Mouse (Mus musculus): Measurements from ENCODE around the gene Prps1. TPM values are rescaled to one million over a fixed set of nuclear protein-coding genes. Genes with fewer than 3 reads are reported as not detected.
"Not testable (repeated sequence)": the region's sequence is repeated elsewhere in the genome, so short reads cannot be mapped to it uniquely, and the experiment has no call there.

The Prps1 gene
- polyA plus RNA-seq, 1 experiment from 2014 or later, result 60.7 TPM

DNA sequence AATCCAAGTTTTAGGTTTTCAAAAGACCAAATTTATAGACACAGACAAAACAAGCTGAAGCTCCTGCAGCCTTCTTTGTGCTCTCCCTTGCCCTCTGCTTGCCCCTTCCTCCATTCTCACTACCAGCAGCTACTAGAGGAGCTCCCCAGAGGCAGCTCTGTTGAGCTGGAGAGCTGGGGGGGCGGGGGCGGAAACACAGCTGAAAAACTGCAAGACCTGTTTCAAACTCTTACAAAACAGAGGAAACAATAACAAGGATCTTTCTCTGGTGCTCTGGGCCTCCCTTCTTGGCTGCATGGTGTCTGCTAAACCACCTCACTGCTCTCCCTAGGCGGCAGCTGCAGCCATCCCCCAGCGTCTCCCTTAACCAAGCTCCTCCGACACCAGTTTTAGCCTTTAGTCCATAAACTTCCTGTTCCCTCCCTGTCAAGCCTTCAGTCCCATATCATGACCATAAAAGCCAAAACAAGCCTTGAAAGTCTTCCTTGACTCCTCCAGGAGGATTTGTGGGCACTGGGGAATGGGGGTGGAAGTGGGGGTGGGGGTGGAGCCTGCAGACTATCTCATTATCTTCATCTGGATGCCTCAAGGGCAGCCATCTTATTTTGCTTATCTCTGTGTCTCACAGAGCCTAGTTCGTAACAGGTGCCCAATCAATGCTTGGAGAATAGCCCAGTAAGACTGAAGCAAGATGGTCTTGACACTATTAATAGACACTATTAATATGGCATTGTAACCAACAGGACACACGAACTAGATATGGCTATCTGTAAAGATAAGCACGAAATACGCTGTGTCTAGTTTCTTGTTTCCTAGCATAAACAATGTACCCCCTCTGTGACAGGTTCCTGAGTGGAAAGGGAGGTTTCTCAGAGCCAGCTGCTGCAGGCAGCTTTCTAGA, 45.2 kb downstream of the Prps1 start:
- Histone ChIP-seq H3K36me3 (no peaks in the 10 kb centered on the region), H3K27ac (no peak overlapping the region), H3K9ac (no peak overlapping the region), H3K9me3 (no peaks in the 10 kb centered on the region), H3K4me1 (no peaks in the 10 kb centered on the region), H3K4me3 (no peak overlapping the region), H3K4me2 (replicated peaks) (no peak overlapping the region), H3K27me3 (peaks cover 3% of the 10 kb centered on the region; the same call in 1 of the 2 replicates)
- 62% methylated on average over 9 of the region's 9 CpGs for WGBS
- ATAC-seq (ENCODE audit: insufficient number of reproducible peaks, insufficient read depth, low FRiP score, low TSS enrichment), result no peak

DNA sequence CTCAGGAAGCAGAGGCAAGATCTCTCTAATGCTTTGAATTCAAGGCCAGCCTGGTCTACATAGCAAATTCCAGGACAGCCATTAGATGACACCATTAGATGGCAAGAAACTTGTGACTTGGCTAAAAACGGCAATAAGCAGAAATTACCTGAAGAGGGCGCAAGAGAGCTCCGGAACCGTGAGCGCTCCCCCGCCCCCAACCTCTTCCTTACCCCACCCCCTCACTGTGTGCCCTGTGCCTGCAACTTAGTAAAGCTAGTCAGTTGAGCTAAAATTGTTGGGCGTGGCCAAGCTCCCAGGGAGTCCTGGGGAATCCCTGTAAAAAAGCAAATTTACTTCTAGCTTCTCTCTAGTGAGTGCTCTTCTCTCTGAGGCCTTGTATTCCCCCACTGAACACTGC, 47.5 kb downstream of the Prps1 start:
- H3K4me1 ChIP-seq, result no peaks in the 10 kb centered on the region
- H3K27me3 ChIP-seq, result peaks cover 6% of the 10 kb centered on the region; the same call in 1 of the 2 replicates
- H3K9ac ChIP-seq, result no peak overlapping the region
- ATAC-seq (ENCODE audit: insufficient number of reproducible peaks, insufficient read depth, low FRiP score, low TSS enrichment), result 0 out of 2 replicates have a peak, but pooled peaks have one; percentile 28
- whole genome bisulfite sequencing, result 11% methylated on average over 7 of the region's 7 CpGs
- no peak overlapping the region for H3K4me3 ChIP-seq
- H3K27ac ChIP-seq, result no peak overlapping the region
- no peak overlapping the region for H3K4me2 ChIP-seq (replicated peaks)
- H3K9me3 ChIP-seq, result no peaks in the 10 kb centered on the region
- H3K36me3 ChIP-seq, result no peaks in the 10 kb centered on the region

DNA sequence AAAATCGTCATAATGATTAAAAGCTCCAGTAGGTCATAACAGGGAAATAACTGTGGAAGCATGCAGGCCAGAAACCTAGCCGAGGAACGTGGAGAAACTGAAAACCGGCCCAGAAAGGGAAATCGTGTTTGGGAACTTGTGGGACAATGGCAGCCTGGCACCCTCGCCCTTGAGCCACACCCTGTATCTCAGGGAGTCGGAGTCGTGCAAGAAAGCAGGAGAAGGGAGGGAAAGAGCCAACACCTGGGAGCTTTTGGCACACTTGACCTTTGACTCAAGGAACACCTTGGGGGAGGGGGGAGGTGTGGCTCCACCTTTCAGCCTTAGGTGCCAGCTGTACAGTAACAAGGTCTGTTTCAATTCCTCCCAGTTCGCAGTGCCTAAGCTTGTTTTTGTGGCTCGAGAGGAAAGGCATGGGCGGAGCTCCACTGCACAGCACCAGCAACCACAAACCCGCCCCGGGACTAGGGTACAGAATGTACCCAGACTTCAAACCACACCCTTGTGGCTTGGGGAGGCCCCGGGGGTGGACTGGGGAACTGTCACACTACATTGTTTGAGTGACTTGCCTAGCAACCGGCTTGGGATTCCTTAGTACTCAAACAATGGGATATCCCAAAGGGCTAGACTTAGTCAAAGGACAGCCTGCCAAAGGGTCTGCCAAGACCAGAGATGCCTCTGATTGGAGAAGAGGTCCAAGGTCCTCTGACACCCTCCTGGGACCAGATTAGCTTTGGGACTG, 49.3 kb downstream of the Prps1 start:
- no peaks in the 10 kb centered on the region for H3K4me1 ChIP-seq
- 0 out of 2 replicates have a peak, but pooled peaks have one; percentile 22 for ATAC-seq (ENCODE audit: insufficient number of reproducible peaks, insufficient read depth, low FRiP score, low TSS enrichment)
- no peaks in the 10 kb centered on the region for H3K36me3 ChIP-seq
- no peak overlapping the region for H3K27ac ChIP-seq
- H3K4me3 ChIP-seq, result no peak overlapping the region
- WGBS, result 56% methylated on average over 15 of the region's 15 CpGs
- H3K27me3 ChIP-seq, result peaks cover 6% of the 10 kb centered on the region; the same call in 1 of the 2 replicates
- H3K9ac ChIP-seq, result no peak overlapping the region
- no peaks in the 10 kb centered on the region for H3K9me3 ChIP-seq
- no peak overlapping the region for H3K4me2 ChIP-seq (replicated peaks)

DNA sequence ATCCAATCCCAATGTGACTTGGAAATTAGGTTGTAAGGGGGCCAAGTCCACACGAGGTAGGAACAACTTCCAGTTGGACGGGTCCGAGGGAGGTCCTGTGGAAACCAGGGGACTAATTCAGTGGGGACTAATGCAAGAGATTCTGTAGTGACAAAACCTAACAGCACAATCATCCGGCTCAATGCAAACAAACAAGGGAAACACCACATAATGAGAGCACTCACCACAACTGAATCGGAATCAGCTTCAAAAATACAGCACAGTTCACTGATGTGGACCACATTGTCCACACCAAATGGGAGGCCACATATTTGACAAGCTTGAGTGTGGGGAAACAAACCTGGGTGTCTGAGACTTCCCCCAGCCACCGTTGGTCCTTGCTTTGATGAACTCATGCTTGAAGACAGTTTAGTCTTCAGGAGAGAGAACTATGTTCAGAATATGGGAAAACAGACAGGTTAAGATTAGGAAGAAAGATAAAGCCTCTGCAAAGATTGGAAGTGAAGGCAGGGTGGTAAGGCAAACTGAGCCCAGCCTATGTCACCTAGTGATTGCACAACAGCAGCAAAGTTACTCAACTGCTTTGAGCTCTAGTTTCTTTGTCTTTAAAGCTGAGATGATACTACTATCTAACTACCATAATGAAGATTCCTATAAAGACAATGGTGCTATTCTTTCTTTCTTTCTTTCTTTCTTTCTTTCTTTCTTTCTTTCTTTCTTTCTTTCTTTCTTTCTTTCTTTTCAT, 50.2 kb downstream of the Prps1 start:
- H3K27me3 ChIP-seq, result peaks cover 9% of the 10 kb centered on the region; the same call in 1 of the 2 replicates
- H3K4me3 ChIP-seq, result no peak overlapping the region
- H3K4me1 ChIP-seq, result no peaks in the 10 kb centered on the region
- no peak overlapping the region for H3K4me2 ChIP-seq (replicated peaks)
- H3K9me3 ChIP-seq, result no peaks in the 10 kb centered on the region
- no peak overlapping the region for H3K27ac ChIP-seq
- H3K36me3 ChIP-seq, result no peaks in the 10 kb centered on the region
- H3K9ac ChIP-seq, result no peak overlapping the region
- WGBS, result 73% methylated on average over 6 of the region's 6 CpGs
- no peak for ATAC-seq (ENCODE audit: insufficient number of reproducible peaks, insufficient read depth, low FRiP score, low TSS enrichment)

DNA sequence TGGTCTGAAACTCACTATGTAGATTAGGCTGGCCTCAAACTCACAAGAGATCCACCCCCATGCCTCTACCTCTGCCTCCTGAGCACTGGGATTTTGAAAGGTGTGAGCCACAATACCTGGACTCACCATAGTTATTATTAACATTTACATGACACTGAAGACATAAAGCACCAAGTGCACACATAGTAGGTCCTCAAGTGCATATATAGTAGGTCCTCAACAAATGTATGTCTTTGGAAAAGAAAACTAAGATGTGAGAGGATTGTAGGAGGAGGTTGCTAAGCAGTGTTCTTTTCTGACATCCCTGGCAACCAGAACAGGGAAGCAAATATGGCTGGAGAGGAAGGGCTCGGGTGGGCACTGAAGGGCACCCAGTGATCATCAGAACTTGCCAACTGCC, 51.0 kb downstream of the Prps1 start:
- Histone ChIP-seq H3K4me1 (no peaks in the 10 kb centered on the region), H3K36me3 (no peaks in the 10 kb centered on the region), H3K4me2 (replicated peaks) (no peak overlapping the region), H3K4me3 (no peak overlapping the region), H3K27ac (no peak overlapping the region), H3K9ac (no peak overlapping the region), H3K27me3 (peaks cover 7% of the 10 kb centered on the region; the same call in 1 of the 2 replicates), H3K9me3 (no peaks in the 10 kb centered on the region)
- 86% methylated on average over 1 of the region's 1 CpGs for WGBS
- ATAC-seq (ENCODE audit: insufficient number of reproducible peaks, insufficient read depth, low FRiP score, low TSS enrichment), result no peak

DNA sequence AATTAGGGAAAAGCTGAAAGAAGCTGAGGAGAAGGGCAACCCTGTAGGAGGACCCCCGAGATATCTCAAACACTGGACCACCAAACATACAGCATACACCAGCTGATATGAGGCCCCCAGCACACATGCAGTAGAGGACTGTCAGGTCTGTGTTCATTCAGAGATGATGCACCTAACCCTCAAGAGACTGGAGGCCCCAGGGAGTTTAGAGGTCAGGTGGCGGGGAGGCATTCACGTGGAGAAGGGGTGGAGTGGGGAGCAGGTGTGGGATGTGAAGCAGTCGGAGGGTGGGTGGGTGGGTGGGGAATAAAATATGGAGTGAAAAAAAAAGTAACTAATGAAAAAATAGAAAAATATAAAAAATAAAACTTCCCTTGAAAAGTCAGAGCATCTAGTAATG, 52.4 kb downstream of the Prps1 start:
- not testable (repeated sequence) for H3K27me3 ChIP-seq; ATAC-seq (ENCODE audit: insufficient number of reproducible peaks, insufficient read depth, low FRiP score, low TSS enrichment)

DNA sequence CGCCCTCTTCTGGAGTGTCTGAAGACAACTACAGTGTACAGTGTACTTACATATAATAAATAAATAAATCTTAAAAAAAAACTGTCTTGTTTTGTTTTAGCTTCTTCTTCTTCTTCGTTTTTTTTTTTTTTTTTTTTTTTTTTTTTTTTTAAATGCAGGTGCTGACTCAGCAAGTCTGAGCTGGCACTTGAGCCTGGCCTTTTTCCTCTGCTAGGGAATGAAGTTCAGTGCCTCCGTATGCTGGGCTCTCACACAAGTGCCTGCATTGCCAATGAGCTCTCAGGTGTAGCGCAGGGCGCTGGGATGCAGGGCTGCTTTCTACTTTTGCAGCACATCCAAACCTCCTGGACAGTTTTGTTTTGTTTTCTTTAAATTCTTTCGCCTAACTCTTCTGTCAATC, 53.4 kb downstream of the Prps1 start:
- 54% methylated on average over 6 of the region's 6 CpGs for WGBS
- H3K4me1 ChIP-seq, result no peaks in the 10 kb centered on the region
- no peaks in the 10 kb centered on the region for H3K36me3 ChIP-seq
- H3K9me3 ChIP-seq, result no peaks in the 10 kb centered on the region
- no peak overlapping the region for H3K9ac ChIP-seq
- no peak for ATAC-seq (ENCODE audit: insufficient number of reproducible peaks, insufficient read depth, low FRiP score, low TSS enrichment)
- H3K4me2 ChIP-seq (replicated peaks), result no peak overlapping the region
- no peak overlapping the region for H3K4me3 ChIP-seq
- H3K27me3 ChIP-seq, result peaks cover 7% of the 10 kb centered on the region
- no peak overlapping the region for H3K27ac ChIP-seq

More for the DNA sequence above, 52.4 kb downstream of the Prps1 start:
- not testable (repeated sequence) for H3K36me3 ChIP-seq; H3K27ac ChIP-seq; H3K4me2 ChIP-seq (replicated peaks); H3K9me3 ChIP-seq; H3K9ac ChIP-seq; H3K4me3 ChIP-seq; H3K4me1 ChIP-seq
- WGBS, result 73% methylated on average over 4 of the region's 4 CpGs

DNA sequence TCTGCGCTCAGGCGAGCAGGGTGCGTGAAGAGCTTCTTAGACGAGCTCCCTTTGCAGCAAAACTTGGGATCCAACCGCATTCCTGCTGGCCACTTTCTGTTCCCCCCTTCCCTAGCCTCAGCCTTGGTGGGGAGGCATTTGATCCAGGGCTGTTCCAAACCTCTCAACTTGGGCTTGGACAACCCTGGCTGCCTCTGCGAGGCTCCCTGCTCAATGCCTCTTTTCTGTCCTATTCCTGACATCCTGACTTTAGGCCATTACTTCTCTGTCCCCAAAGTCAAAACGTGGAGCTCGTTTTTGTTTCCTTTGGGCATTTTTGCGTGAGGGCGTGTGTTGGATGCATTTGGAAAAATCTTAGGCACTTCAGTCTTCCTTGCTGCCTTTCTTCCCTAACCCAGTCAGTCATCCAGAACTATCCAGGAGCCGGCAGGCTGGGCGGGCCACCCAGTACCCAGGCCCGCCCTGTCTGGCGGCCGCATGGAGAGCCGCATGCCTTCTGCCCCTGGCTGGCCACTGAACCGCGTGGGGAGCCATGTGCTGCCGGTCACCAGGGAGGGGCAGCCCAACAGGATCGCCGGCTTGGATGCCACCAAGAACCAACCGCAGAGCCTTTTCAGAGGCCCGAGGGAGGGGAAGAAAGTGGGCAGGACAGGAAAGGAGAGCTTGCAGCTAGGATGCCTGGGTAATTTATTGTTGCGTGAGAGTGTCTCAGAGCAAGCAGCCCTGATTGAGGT, 54.5 kb downstream of the Prps1 start:
- WGBS, result 35% methylated on average over 24 of the region's 24 CpGs
- H3K4me3 ChIP-seq, result no peak overlapping the region
- no peaks in the 10 kb centered on the region for H3K4me1 ChIP-seq
- peaks cover 7% of the 10 kb centered on the region for H3K27me3 ChIP-seq
- no peak overlapping the region for H3K9ac ChIP-seq
- peak; percentile 69; the same call in 1 of the 2 replicates for ATAC-seq (ENCODE audit: insufficient number of reproducible peaks, insufficient read depth, low FRiP score, low TSS enrichment)
- H3K27ac ChIP-seq, result peak overlapping the region; percentile 54
- H3K4me2 ChIP-seq (replicated peaks), result peak overlapping the region; percentile 32
- no peaks in the 10 kb centered on the region for H3K36me3 ChIP-seq
- no peaks in the 10 kb centered on the region for H3K9me3 ChIP-seq

DNA sequence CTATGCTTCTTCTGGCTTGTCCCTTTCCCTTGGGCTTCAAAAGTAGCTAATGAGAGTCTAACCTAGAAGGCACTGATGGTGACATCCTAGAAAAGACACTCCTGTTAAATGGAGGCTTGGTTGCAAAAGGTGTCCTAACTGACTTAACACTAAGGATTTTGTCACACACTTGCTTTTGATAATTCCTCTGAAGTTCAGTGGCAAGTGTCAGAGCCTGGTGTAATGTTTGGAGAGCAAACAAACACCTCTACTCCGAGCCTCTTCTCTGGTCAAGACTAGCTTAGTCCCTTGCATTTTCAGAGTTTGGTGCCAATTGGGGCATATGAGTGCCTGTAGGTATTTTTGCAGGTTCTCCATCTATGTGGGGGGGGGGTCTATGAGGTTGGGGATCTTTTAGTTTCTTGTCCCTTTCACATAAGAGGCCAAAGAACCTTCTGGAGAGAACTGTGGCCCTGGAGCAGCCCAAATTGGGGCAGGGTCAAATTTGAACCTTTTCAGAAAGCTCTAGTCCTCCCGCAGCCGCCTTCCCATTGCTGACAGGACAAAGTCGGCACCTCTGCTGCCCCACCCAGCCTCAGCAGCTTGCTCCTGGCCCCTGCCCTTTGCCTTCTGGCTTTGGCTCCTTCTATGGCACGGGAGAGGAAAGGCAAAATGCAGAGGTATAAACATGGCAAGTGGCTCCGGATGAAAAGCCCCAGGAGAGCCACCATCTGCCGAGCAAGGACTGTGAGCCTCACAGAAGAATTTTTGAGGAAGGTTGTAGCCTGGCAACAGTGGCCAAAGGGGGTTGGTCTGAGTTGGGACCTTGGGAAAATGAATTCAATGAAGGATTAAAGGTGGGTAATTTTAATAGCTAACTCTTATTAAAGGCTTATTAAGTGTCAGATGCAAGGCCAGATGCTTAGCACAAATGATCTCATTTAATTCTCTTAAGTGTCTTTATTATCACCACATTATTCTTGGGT, 55.6 kb downstream of the Prps1 start:
- H3K4me3 ChIP-seq, result no peak overlapping the region
- no peaks in the 10 kb centered on the region for H3K9me3 ChIP-seq
- 59% methylated on average over 7 of the region's 7 CpGs for WGBS
- no peaks in the 10 kb centered on the region for H3K4me1 ChIP-seq
- peak overlapping the region; percentile 32; the same call in 1 of the 2 replicates for H3K4me2 ChIP-seq (replicated peaks)
- no peak overlapping the region for H3K27ac ChIP-seq
- no peak overlapping the region for H3K9ac ChIP-seq
- H3K27me3 ChIP-seq, result peaks cover 7% of the 10 kb centered on the region
- no peaks in the 10 kb centered on the region for H3K36me3 ChIP-seq
- no peak for ATAC-seq (ENCODE audit: insufficient number of reproducible peaks, insufficient read depth, low FRiP score, low TSS enrichment)

DNA sequence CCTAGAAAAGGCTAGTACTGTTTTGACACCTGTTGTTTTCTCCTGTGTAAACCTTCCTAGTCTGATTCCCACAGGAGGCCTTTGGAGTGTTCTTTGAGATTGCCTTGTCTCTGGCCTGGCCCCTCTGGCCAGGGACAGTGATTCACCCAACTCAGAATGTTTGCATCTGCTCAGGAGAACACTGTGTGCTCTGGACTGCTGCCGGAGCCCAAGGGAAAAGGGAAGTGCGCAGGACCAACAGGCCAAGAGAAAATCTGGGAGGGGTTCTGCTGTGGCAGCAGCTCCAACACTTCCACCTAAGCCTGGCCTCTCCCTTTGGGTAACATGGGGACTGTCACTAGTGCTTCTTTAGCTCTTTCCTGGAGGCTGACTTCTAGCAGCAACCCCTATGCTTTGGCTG, 57.0 kb downstream of the Prps1 start:
- H3K9ac ChIP-seq, result no peak overlapping the region
- no peak overlapping the region for H3K4me2 ChIP-seq (replicated peaks)
- no peaks in the 10 kb centered on the region for H3K36me3 ChIP-seq
- H3K4me3 ChIP-seq, result no peak overlapping the region
- peaks cover 13% of the 10 kb centered on the region for H3K27me3 ChIP-seq
- H3K4me1 ChIP-seq, result no peaks in the 10 kb centered on the region
- no peak for ATAC-seq (ENCODE audit: insufficient number of reproducible peaks, insufficient read depth, low FRiP score, low TSS enrichment)
- H3K27ac ChIP-seq, result no peak overlapping the region
- H3K9me3 ChIP-seq, result no peaks in the 10 kb centered on the region
- WGBS, result 85% methylated on average over 2 of the region's 2 CpGs

Measured in embryonic facial prominence, embryonic 12.5 days (tissue).